In the genomic region with DNA sequence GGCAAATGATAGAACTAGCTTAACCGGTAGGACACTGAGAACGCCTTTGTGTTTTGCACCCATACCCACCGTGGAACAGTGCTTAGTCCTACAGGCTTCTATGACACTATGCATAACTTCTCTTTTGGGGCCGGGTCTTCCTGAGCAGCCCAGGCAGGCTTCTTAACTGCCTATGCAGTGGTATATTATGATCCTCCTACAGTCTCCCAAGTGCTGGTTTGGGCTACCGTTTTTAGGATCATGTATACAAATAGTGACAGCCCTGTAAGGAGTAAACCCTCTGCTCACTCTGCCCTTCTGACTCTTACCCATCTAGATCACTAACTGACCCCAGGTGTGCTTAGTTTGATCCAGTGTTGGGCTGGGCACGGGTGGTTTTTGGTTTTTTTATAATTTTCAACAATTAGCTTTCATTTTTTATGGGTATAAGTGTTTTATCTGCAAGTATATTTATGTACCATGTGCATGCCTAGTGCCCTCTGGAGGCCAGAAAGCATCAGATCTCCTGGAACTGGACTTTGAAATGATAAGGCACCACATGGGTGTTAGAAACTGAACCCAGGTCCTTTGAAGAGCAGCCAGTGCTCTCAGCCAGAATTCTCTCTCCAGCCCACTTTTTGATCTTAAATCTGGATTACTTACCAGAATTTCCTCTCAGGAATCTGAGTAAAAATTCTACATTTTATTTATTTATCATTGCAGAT, we compare ENCODE assay signal across 13 mouse cellular contexts. TPM values are rescaled to one million over a fixed set of nuclear protein-coding genes. Genes with fewer than 3 reads are reported as not detected.
DNase-seq lines count a peak whose midpoint lies in the region; ATAC-seq and TF ChIP-seq lines count a peak whose summit lies in the region.
"Had no signal": no experiment of that assay in that cellular context is flagged by ENCODE, and none has a peak within 500 bp of the region (broad histone marks: within the 10 kb centered on the region; RNA-seq: fewer than 3 reads in every experiment).

No protein-coding gene starts in this region.

- H3K4me1 ChIP-seq in heart, postnatal 0 days (ENCODE audit: control insufficient read depth, insufficient read depth) = no peaks in the 10 kb centered on the region
- no peaks in the 10 kb centered on the region for H3K4me1 ChIP-seq in lung, postnatal 0 days (ENCODE audit: insufficient read depth, low read depth, low read length)
- H3K4me1 ChIP-seq: stomach, embryonic 15.5 days had no signal

- H3K36me3 ChIP-seq in heart, postnatal 0 days (replicated peaks; ENCODE audit: control insufficient read depth, insufficient read depth, low read length) = peaks cover 52% of the 10 kb centered on the region
- peaks cover 3% of the 10 kb centered on the region; the same call in 1 of the 2 replicates for H3K36me3 ChIP-seq in lung, postnatal 0 days (ENCODE audit: insufficient read depth, low read length)

- DNase-seq in heart, postnatal 0 days (ENCODE audit: low spot score) = no peak
- no peak for DNase-seq in heart, adult 9 months (ENCODE audit: low spot score in 2 of 2)
- DNase-seq in lung, postnatal 0 days (ENCODE audit: low spot score) = no peak
- DNase-seq in lung, postnatal 14 days = no peak
- peak; percentile 56 for DNase-seq in CD4-positive, CD25-positive, alpha-beta regulatory T cell, adult 2 months (ENCODE audit: low read depth, low spot score)
- no peak for DNase-seq in right cerebral cortex, postnatal 36 days (ENCODE audit: low spot score in 2 of 2)
- DNase-seq in urinary bladder, adult 2 months (ENCODE audit: low spot score) = no peak
- DNase-seq: cerebellum, adult 11-12 months; right cerebral cortex, postnatal 14 days had no signal

- no peak overlapping the region for H3K4me2 ChIP-seq in heart, postnatal 0 days (ENCODE audit: low read depth, low read length)
- H3K4me2 ChIP-seq in lung, postnatal 0 days (replicated peaks; ENCODE audit: low read depth, low read length) = no peak overlapping the region
- H3K4me2 ChIP-seq: lung, embryonic 15.5 days; stomach, embryonic 15.5 days had no signal

- WGBS in heart, postnatal 0 days = 91% methylated on average over 6 of the region's 6 CpGs
- WGBS in lung, postnatal 0 days = 85% methylated on average over 6 of the region's 6 CpGs

- no peak overlapping the region for H3K9ac ChIP-seq in heart, postnatal 0 days (replicated peaks; ENCODE audit: low read depth, low read length)
- H3K9ac ChIP-seq in lung, postnatal 0 days (replicated peaks; ENCODE audit: low read depth) = no peak overlapping the region
- H3K9ac ChIP-seq: lung, embryonic 15.5 days; stomach, embryonic 15.5 days had no signal

- no peak overlapping the region for H3K4me3 ChIP-seq in heart, postnatal 0 days (ENCODE audit: low read depth, low read length)
- no peak overlapping the region for H3K4me3 ChIP-seq in lung, postnatal 0 days (ENCODE audit: low read depth, low read length)
- H3K4me3 ChIP-seq: lung, embryonic 15.5 days; stomach, embryonic 15.5 days had no signal

- no peak for ATAC-seq in heart, postnatal 0 days (ENCODE audit: insufficient read depth, low read depth)
- no peak for ATAC-seq in lung, postnatal 0 days
- peak; percentile 83 for ATAC-seq in megakaryocyte progenitor cell, adult 5-6 weeks (replicated peaks; ENCODE audit: poor library complexity)
- ATAC-seq: hindbrain, embryonic 16.5 days had no signal

- no peaks in the 10 kb centered on the region for H3K27me3 ChIP-seq in heart, postnatal 0 days (ENCODE audit: control insufficient read depth, insufficient read depth, low read length)
- no peaks in the 10 kb centered on the region for H3K27me3 ChIP-seq in lung, postnatal 0 days (replicated peaks; ENCODE audit: insufficient read depth, low read length)
- H3K27me3 ChIP-seq: lung, embryonic 15.5 days; stomach, embryonic 15.5 days had no signal

- peak; percentile 13; the same call in 1 of the 2 replicates for TF ChIP-seq CTCF in heart, postnatal 0 days (IDR thresholded peaks at IDR 0.05; ENCODE audit: low read depth)
- peak; percentile 42 for TF ChIP-seq CTCF in lung, postnatal 0 days (IDR thresholded peaks at IDR 0.05)

- H3K9me3 ChIP-seq in heart, postnatal 0 days (replicated peaks; ENCODE audit: control insufficient read depth, low read length) = no peaks in the 10 kb centered on the region
- no peaks in the 10 kb centered on the region for H3K9me3 ChIP-seq in lung, postnatal 0 days (ENCODE audit: low read length)
- H3K9me3 ChIP-seq: lung, embryonic 15.5 days; stomach, embryonic 15.5 days had no signal

- H3K27ac ChIP-seq in heart, postnatal 0 days (ENCODE audit: low read depth) = no peak overlapping the region
- H3K27ac ChIP-seq in lung, postnatal 0 days (ENCODE audit: low read length) = no peak overlapping the region
- H3K27ac ChIP-seq: lung, embryonic 15.5 days; stomach, embryonic 15.5 days had no signal

- TF ChIP-seq EP300 in heart, postnatal 0 days (IDR thresholded peaks at IDR 0.05; ENCODE audit: low read depth) = no peak
- no peak for TF ChIP-seq EP300 in lung, postnatal 0 days (IDR thresholded peaks at IDR 0.05)

RNA-seq across cellular contexts. Expression of a gene that starts 24.6 kb away (rescaled TPM):
- total RNA-seq in heart, postnatal 0 days (2014; rRNA removed; ENCODE audit: low replicate concordance) = 4.1 TPM in 1 of 2 replicates, not detected in the other
- 4.6 and 5.9 TPM in 2 replicates for polyA plus RNA-seq in heart, postnatal 0 days (2015; fragmentation: Nextera tagmentation; extraction: Ambion mirVana)
- 8.5 and 9.5 TPM in 2 replicates for polyA plus RNA-seq in lung, postnatal 0 days (2015; fragmentation: Nextera tagmentation; extraction: Ambion mirVana)
- 0.17 TPM in 1 of 2 replicates, not detected in the other for total RNA-seq in megakaryocyte progenitor cell, adult 5-6 weeks (2015)
- 0.42 TPM in 1 of 2 replicates, not detected in the other for total RNA-seq in megakaryocyte progenitor cell, adult 5-6 weeks (2017)
- 3.0 and 3.8 TPM in 2 replicates for polyA plus RNA-seq in urinary bladder, adult 2 months (2012; rRNA removed)

RNA-seq across cellular contexts. Expression of a gene that starts 24.8 kb away (rescaled TPM):
- total RNA-seq in heart, postnatal 0 days (2014; rRNA removed; ENCODE audit: low replicate concordance) = 40.4 and 61.8 TPM in 2 replicates
- 29.7 and 31.0 TPM in 2 replicates for polyA plus RNA-seq in heart, postnatal 0 days (2015; fragmentation: Nextera tagmentation; extraction: Ambion mirVana)
- 43.3 and 50.3 TPM in 2 replicates for polyA plus RNA-seq in lung, postnatal 0 days (2015; fragmentation: Nextera tagmentation; extraction: Ambion mirVana)
- 15.6 and 17.4 TPM in 2 replicates for total RNA-seq in megakaryocyte progenitor cell, adult 5-6 weeks (2015)
- total RNA-seq in megakaryocyte progenitor cell, adult 5-6 weeks (2017) = 17.4 and 19.9 TPM in 2 replicates
- 28.9 and 30.7 TPM in 2 replicates for polyA plus RNA-seq in urinary bladder, adult 2 months (2012; rRNA removed)
